Mouse (Mus musculus) adrenal gland, adult 8-10 months (tissue): Measurements from ENCODE around the gene Ripk3. TPM values are rescaled to one million over a fixed set of nuclear protein-coding genes. Genes with fewer than 3 reads are reported as not detected.

Experiments used
- DNase-seq: peaks from one replicate; pipeline ENCODE4 v3.0.0; 2022
- total RNA-seq, 4 experiments: library from RNA; stranded (reverse); gene quantifications; 2 replicates each; pipeline ENCODE4 v1.2.4; 2022

Gene Ripk3
- total RNA-seq, 4 experiments from 2014 or later = 3.0 to 6.2 (median 5.8) TPM

DNA sequence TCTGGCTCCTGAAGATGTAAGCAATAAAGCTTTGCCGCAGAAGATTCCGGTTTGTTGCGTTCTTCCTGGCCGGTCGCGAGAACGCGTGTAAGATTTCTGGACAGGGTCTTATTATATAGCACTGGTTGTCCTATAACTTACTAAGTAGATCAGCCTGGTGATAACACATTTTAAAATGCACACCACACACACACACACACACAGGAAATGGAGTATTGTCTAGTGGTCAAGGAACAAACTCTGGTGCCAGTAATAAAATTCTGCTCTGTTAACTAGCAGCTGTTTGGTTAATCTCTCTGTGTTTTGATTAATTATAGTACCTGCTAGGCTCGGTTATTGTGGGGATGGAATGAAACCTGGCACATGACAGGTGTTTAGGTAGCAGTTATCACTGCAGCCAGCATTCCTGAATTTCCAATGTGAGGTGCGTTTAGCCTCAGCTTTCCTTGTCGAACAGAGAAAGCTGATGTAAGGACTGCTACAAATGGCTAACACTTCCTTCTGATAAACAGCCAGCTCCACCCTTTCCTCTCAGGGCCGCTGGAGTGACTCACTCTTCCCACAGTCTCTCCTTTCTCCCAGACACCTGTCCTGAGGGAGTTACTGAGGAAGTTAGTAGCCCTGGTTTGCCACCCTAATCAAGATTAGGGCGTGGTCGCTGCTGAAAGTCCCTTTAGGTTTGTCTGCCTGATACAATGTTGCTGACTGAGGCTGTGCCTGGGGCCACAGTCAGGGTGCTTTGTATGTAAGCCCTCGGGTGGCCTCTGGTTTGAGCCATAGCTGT, 6.9 kb upstream of the Ripk3 start:
- DNase-seq = no peak

DNA sequence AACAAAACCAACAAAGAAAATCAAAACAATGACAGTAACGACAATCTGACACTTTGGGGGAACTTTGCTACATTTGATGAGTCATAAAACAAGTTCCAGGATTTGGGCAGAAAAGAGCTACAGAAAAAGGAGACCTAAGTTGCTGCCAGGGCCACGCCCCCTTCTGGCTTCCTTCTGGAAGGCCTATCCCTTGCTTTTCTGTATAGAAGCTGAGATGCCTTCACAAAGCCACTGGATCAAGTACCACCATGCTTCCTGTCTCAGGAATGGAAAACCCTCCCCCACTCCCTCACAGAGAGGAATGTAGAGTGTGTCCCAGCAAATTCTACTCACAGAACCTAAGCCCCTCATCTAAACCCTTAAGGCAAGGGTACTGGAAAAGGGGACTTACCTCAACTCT, 5.3 kb upstream of the Ripk3 start:
- no peak for DNase-seq

DNA sequence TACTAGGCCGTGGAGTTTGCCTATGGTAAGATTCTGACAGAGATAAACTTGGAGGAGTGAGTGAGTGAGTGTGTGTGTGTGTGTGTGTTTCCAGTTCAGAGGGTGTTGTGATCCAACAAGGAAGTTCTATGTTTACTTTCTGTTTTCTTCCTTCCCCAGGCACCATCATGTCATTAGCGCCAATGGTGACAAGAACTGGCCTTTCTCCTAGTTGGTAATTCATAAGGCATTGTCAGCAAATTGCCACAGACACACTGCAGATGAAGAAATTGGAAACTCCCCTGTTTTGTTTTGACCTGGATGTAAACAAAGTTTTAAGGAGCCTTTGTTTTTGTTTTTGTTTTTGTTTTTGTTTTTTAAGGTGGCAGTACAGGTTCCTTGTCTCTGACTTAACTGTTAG, 4.8 kb upstream of the Ripk3 start:
- no peak for DNase-seq

DNA sequence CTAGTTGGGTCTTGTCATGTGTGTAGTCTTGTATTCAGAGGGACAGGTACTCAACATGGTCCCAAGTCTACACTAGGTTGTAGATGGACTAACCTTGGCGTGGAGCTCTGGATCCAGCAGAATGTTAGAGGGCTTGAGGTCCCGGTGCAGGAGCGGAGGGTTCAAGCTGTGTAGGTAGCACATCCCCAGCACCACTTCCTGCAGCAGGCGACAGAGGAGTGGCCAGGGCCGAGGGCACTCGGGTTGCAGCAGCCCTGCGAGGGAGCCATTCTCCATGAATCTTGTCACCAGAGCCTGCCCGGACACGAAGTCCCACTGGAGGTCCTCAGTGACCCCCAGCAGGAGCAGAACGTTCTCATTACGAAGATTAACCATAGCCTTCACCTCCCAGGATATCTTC, 934 bp downstream of the Ripk3 start:
- no peak for DNase-seq

DNA sequence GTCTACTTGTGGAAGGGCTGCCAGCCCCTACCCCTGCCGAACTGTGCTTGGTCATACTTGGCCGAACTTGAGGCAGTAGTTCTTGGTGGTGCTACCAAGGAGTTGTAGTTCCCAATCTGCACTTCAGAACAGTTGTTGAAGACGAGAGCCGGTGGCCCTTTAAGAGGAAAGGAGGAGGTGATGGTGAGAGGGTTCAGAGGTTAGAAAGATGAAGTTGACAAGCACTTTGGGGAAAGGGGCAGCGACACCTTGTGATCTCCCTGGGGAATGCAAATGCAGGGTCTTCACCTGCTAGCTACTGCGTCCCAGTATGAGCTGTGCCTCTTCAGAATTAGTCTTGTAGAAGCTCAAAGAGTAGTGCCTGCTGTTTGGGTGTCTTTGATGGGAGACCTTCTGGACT, 3.5 kb downstream of the Ripk3 start:
- no peak for DNase-seq

DNA sequence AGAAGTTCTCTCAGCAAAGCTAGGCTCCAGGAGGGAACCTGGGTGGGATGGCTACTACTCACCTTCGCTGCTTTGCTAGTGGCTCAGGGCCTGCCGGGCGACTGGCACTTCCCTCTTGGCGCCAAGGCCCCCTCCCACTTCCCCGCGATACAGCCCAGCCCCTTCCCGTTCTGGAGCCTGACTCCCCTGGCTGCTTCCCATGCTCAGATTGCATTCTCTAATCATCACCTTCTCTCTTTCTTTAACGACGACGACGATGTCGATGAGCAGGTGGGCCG, 4.8 kb downstream of the Ripk3 start, which contains the start of gene Adcy4:
TSS of gene Adcy4 (minus strand) at position 138 of the 278 bp plus-strand sequence.
- DNase-seq = no peak

DNA sequence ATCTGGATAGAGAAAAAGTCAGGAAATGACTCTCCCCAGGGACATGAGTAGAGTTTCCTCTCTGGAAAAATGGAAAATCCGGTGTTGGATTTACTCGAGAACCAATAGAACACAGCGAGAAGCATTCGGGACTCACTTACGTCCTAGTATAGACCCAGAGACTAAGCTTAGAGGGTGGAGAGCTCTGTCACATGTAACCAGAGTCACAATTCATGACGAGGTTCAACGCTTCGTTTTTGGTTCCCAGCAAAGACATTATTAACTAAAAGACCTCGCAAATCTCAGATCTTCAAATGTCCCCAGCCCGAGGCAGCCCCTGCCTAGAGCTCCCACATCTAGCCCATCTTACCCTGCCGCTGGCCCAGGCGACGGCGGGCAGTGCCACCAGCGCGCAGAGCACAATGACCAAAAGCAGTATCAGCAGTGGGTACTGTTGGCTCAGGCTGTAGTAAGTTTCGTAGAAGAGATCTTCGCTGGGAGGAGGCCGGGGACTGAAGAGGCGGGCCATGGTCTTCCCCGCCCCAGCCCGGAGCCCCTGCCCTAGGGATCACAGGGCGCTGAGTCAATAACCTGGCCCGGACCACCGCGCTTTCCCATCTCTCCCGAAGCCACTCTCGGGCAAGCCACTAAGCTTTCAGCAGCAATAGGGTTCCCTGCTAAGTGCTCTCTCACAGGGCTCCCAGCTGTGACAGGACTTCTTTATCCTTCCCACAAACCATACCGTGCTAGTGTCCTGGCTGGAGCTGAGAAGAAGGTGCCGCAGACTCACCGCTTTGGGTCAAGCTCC, 5.3 kb downstream of the Ripk3 start:
- DNase-seq = no peak

DNA sequence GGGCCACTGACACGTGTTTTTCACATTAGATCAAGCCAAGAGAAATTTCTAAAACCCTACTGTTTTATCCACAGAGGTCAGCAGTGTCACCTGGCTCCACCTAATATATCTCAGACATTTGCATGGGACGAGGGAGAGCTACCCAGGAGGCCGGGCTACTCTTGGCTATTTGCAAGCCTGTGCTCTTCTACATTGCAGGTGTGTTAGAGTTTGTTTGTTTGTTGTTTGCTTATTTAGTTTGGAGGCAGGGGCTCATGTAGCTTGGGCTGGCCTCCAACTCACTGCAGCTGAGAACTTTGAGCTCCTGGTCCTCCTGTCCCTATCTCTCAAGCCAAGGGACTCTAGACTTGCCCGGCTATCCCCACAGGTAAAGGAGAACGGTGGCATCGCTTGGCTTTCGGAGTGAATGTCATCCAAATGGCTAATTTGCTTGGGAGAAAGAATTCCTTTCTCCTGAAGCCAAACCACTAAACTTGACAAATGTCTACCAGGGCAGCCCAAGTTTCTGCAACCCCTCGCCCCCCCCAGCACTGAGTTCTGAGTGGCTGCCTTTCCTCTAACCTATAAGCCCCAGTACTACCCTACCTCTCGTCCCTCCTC, 6.2 kb downstream of the Ripk3 start:
- DNase-seq = no peak

DNA sequence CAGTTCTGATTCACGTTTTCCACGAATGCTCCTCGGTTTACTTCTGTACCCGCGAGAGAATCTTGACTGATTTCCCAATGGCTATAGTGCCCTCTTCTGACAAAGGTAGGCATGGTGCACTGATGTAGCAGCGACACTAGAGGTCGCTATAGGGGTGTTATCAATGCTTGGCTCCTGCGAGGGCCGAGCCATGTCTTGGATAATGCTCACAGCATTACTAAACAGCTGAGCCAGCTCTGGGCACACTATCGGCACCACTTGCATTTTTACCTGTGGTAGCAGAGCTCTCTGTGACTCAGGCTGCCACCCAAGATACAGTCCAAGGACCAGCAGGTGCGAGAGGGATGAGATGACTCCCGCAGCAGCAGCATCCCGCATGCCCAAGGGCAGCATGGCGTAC, 7.4 kb downstream of the Ripk3 start:
- DNase-seq = no peak

DNA sequence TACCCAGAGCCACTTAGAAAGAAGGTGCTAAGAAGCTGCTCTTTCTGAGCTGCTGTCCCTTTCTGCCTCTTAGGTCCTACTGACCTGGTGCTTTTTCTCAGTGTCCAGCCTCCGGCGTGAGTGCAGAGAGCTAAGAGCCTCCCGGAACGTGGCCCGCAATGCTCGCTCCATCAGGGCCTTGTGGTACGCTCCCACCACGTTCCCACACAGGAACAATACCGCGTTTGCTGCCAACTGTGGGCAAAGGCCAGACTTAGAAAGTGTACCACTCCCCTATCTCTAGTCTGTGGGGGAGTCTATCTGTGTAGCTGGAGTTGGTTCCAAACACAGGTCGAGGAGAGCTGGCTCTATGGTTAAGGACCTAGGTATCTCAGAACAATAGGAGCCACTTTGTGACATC, 7.9 kb downstream of the Ripk3 start:
- DNase-seq = no peak

DNA sequence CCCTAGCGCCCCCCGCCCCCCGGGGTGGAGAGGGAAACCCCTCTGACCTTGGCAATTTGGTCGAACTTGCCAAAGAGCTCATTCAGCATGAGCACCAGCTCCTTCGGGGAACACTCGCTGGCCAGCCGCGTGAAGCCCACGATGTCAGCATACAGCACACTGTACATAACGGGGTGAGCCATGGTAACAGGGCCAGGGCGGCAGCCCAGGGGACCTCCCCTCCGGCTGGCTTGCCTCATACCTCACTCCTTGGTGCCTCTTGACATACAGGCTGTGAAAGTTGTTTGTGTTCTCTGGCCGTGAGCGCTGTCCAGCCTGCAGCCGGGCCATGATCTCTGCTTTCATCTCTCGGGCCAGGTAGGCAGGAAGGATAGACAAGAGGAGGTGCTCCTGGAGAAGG, 9.0 kb downstream of the Ripk3 start:
- no peak for DNase-seq

DNA sequence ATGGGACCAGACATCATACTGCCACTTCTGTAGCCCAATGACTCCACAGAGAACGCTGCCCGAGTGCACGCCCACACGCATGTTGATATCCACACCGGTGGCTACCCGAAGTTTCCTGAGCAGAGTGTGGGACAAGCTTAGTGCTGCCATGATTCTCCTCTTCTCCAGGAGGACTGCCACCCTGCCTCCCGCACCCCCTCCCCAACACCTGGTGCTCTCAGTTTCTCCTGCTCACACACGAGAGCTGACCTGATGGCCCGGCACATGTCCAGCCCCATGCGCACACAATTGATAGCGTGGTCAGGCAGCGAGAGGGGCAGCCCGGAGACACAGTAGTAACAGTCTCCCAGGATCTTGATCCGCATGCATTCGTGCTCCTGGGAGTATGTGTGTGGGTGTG, 10.0 kb downstream of the Ripk3 start:
- no peak for DNase-seq

DNA sequence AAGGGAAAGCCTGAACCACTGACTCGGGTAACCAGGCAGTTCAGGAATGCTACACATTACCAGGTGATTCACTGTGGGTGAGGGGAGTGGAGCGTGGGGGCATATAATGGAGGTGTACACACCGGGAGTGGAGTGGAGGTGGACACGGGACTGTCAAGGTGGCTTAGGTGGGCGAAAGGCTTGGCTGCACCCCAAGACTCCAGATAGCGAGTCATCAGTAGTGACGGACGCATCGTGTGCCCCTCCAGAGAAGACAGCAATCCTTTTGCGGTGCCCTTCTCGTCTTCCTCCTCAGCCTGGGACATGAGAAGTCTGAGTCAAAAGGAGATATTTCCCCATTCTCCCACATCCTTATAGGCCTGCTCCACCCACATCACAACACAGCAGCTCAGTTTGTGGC, 10.9 kb downstream of the Ripk3 start:
- DNase-seq = no peak

DNA sequence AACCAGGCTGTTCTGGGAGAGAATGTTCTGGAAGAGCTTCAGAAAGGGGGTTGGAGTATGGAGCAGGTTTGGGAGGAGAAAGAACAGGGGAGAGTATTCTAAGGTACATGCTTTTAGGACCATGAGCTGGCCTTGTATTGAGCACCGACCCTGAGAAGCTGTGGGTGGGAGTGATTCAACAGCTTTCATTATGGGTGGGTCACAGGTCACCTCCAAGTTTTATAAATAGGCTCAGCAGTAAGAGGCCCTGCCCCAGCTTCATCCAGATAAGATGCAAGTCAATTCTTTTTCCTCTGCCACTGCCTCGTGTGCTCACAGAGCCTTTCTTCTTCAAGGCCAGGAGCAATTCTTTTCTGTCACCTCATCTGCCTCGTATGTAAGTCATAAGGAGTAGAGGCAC, 11.5 kb downstream of the Ripk3 start:
- DNase-seq = no peak

DNA sequence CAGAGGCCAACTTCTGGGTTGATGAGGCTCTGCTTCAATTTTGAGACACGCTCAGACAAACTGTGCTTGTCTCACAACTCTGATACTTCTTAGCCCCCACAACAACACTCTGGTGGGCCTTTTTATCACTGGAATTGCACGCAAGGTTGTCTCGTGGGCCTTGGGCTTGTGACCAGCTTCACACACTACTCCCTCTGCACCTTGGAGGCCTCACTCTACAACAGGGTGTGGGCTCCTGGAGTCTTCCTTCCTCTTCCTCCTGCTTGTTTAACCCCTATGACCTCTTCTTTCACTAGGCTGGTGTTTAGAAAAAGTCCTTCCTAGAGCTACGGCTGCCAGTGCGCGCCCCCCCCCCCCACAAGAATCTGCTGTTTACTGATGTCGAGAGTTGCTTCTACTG, 12.0 kb downstream of the Ripk3 start:
- DNase-seq = no peak

DNA sequence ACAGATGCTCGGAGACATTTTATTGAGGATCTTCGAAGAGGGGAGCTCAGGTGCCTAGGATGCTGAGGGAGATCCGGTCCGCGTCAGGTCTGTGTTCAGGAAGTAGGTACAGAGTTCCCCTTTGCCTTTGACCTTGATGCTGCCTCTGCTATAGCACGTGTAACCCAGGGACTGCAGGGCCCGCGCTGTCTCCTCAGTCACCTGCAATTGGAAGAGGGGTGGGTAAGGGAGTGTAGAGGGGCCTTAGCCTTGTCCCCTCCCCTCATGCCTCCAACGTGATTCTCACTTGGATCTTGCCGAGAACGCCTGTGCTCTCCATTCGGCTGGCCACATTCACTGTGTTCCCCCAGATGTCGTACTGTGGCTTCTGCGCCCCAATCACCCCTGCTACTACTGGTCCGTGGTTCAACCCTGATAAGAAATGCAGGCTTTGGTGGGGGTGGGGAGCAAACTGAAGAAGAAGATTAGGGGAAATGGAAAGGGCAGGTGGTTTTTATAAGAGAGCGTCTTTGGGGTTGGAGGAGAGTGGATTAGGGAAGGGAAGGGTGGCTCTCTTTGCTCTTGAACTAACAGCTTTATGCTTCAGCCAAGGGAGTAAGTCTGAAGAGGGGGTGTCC, 19.5 kb downstream of the Ripk3 start:
- no peak for DNase-seq

DNA sequence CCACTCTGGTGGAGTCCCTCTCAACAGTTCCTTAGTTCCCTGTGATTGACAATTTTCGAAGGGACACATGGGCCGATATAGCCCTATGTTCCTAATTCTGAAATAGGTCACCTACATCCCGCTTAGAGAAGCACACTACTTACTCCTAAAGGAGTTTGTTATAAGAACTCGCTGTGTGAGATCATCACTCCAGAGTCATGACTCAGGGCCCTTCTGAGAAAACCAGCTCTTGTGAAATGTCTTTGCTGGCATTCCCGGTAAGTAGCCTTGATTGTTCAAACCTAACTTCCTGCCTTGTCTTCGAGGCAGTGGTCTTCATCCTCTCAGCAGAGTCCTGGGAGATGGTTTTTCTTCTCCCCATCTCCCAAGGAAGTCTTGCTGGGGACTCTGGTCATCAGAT, 20.1 kb downstream of the Ripk3 start:
- no peak for DNase-seq

DNA sequence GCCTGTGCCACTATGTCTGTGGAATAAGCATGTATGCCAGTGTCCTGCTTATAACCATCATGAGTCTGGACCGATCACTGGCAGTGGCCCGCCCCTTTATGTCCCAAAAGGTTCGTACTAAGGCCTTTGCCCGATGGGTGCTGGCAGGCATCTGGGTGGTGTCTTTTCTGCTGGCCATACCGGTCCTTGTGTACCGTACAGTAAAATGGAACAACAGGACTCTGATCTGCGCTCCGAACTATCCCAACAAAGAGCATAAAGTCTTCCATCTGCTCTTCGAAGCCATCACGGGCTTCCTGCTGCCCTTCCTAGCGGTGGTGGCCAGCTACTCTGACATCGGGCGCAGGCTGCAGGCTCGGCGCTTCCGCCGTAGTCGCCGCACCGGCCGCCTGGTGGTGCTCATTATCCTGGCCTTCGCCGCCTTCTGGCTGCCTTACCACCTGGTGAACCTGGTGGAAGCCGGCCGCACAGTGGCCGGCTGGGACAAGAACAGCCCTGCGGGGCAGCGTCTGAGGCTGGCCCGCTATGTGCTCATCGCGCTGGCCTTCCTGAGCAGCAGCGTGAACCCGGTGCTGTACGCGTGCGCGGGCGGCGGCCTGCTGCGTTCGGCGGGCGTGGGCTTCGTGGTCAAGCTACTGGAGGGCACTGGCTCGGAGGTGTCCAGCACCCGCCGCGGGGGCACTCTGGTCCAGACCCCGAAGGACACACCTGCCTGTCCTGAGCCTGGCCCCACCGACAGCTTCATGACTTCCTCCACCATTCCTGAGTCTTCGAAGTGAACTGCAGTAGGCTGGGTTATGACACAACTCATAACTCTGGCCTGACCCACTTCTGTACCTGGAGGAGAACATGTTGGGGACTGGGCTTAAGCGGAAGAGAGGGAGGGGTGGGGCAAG, 20.9 kb downstream of the Ripk3 start:
- DNase-seq = no peak

DNA sequence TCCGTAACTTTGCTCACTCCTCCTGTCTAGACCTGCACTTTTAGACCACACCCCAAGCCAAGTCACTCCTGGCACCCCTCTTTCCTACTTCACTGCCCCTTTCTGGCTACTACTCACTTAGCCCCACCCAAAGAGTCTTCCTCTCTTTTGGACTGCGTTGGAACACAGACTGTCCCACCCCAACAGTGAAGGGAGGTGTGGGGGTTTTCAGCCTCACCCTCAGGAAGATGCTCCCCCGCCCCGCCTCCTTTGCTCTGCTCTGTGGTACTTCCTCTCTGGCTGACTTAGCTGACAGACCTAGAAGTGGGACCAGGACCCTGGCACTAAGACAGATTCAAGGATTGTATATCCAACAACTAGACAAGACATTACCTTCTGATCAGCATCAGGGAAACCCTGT, 23.0 kb downstream of the Ripk3 start, which contains the start of gene Ltb4r1:
TSS of gene Ltb4r1 (plus strand) at position 267 of the 400 bp plus-strand sequence.
- DNase-seq = no peak

DNA sequence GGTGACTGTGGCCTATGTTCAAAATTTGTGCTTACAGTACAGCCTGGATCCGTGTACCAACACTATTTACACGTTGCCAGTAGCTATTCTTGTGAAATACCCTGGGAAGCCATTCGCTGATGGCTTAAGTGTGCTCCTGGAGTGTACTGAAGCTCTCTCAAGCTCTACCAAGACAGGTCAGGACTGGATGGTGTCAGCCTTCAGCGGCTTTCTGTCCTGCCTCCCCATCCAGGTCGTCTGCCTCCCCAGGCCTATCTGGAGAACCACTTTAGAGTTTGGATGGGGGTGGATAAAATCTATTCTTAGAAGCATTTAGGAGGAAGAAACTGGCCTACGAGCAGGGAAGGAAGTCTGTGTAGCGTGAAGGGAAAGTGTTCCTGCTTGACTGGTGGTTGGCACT, 25.5 kb downstream of the Ripk3 start:
- no peak for DNase-seq

DNA sequence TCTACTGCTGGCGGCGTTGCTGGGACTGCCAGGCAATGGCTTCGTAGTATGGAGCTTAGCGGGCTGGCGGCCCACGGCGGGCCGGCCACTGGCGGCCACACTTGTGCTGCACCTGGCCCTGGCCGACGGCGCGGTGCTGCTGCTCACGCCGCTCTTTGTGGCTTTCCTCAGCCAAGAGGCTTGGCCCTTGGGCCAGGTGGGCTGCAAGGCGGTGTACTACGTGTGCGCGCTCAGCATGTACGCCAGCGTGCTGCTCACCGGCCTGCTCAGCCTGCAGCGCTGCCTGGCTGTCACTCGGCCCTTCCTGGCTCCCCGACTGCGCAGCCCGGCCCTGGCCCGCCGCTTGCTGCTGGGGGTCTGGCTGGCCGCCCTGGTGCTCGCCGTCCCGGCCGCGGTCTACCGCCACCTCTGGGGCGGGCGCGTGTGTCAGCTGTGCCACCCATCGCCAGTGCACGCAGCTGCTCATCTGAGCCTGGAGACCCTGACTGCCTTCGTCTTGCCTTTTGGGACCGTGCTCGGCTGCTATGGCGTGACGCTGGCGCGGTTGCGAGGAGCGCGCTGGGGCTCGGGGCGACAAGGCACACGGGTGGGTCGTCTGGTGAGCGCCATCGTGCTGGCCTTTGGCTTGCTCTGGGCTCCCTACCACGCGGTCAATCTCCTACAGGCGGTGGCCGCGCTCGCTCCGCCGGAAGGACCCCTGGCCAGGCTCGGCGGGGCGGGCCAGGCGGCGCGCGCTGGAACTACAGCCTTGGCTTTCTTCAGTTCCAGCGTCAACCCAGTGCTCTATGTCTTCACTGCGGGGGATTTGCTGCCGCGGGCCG, 26.5 kb downstream of the Ripk3 start:
- DNase-seq = no peak
